Comparison of ENCODE assay signal across 8 mouse cellular contexts in the genomic region with DNA sequence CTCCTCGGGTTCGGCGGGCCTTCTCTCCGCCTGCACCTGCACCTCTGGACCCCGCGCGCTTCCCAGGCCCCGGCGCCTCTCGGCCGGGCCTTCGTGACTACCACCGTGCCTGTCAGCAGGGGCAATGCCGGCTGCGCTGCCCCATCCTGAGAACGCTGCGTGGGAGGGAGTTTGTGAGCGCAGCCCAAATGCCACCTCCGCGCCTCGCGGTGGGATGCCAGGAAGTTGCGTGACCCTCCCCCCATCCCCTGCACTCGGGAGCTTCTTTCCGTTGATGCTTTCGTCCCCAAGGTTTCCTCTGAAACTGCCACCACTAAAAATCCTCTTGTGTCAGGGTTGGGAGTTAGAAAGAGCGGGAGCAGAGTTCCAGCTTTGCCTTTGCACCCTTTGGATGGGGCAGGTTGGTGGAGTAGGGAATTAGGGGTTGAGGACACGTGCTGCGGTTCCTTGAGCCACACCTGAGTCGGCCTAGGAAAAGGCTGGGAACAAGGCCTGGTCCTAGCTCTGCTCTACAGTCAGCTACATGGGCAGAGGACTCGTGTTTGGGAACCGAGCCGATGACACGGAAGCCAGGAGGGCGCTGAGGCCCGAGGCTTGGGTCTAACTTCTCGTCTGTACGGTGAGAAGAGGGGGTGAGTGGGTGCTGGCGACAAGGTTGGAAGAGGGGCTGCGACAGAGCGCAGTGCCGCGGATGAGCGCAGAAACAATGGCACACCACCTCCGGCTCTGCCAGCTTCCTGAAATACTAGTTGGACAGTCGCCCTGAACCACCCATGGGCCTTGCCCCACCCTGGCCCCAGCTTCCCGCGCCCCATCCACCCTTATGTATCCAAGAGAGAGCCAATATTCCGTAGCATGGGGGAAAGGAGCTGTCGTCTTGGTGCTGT. TPM values are rescaled to one million over a fixed set of nuclear protein-coding genes. Genes with fewer than 3 reads are reported as not detected.
DNase-seq lines count a peak whose midpoint lies in the region; ATAC-seq and TF ChIP-seq lines count a peak whose summit lies in the region.

No protein-coding gene starts in this region.

- 0 out of 2 replicates have a peak overlapping the region, but pooled peaks have one; percentile 12 for H3K9ac ChIP-seq in embryonic facial prominence, embryonic 15.5 days
- H3K9ac ChIP-seq in limb, embryonic 14.5 days (ENCODE audit: low read depth, low read length, severe bottlenecking) = no peak overlapping the region

- H3K27ac ChIP-seq in embryonic facial prominence, embryonic 15.5 days (replicated peaks) = peak overlapping the region; percentile 71
- H3K27ac ChIP-seq in limb, embryonic 14.5 days (replicated peaks; ENCODE audit: low read depth, low read length) = no peak overlapping the region
- peak overlapping the region; percentile 93 for H3K27ac ChIP-seq in olfactory bulb, adult 2 months (ENCODE audit: insufficient read depth, low read depth, low read length)

- peak overlapping the region; percentile 71 for H3K4me2 ChIP-seq in embryonic facial prominence, embryonic 15.5 days (replicated peaks)
- H3K4me2 ChIP-seq in limb, embryonic 14.5 days (replicated peaks; ENCODE audit: low read depth, low read length, severe bottlenecking) = peak overlapping the region; percentile 60

- H3K4me3 ChIP-seq in embryonic facial prominence, embryonic 15.5 days (replicated peaks) = peak overlapping the region; percentile 46
- H3K4me3 ChIP-seq in limb, embryonic 14.5 days (replicated peaks; ENCODE audit: low read length) = peak overlapping the region; percentile 37
- H3K4me3 ChIP-seq in olfactory bulb, adult 2 months (ENCODE audit: insufficient read depth, low read depth, low read length) = peak overlapping the region; percentile 79

- H3K36me3 ChIP-seq in embryonic facial prominence, embryonic 15.5 days = no peaks in the 10 kb centered on the region
- H3K36me3 ChIP-seq in limb, embryonic 14.5 days (ENCODE audit: control insufficient read depth, insufficient read depth, low read length) = no peaks in the 10 kb centered on the region

- ATAC-seq in embryonic facial prominence, embryonic 15.5 days (ENCODE audit: insufficient number of reproducible peaks, low FRiP score, low TSS enrichment, low read depth) = peak; percentile 55
- ATAC-seq in limb, embryonic 14.5 days (ENCODE audit: low FRiP score, low read depth) = no peak

- peak; percentile 51 to 65 for DNase-seq in lung, adult 18-20 months
- no peak for DNase-seq in lung, postnatal 10 days
- DNase-seq in limb, embryonic 14.5 days (ENCODE audit: low spot score) = no peak
- no peak for DNase-seq in natural killer cell, adult 2 months (ENCODE audit: low spot score in 2 of 2)
- no peak for DNase-seq in spleen, adult 18-20 months
- no peak for DNase-seq in urinary bladder, adult 18-20 months (ENCODE audit: low spot score in 2 of 2)

- no peaks in the 10 kb centered on the region for H3K9me3 ChIP-seq in embryonic facial prominence, embryonic 15.5 days (replicated peaks)
- H3K9me3 ChIP-seq in limb, embryonic 14.5 days (ENCODE audit: control insufficient read depth, low read length) = no peaks in the 10 kb centered on the region

- WGBS in embryonic facial prominence, embryonic 15.5 days = 2% methylated on average over 50 of the region's 50 CpGs
- WGBS in limb, embryonic 14.5 days = under 1% methylated on average over 49 of the region's 50 CpGs
- 4% methylated on average over 50 of the region's 50 CpGs for WGBS in olfactory bulb, adult 2 months

- peaks cover 28% of the 10 kb centered on the region for H3K4me1 ChIP-seq in embryonic facial prominence, embryonic 15.5 days
- H3K4me1 ChIP-seq in limb, embryonic 14.5 days (ENCODE audit: control insufficient read depth, insufficient read depth, low read length) = peaks cover 8% of the 10 kb centered on the region
- peaks cover 12% of the 10 kb centered on the region for H3K4me1 ChIP-seq in olfactory bulb, adult 2 months (ENCODE audit: control insufficient read depth, insufficient read depth, low read length)

- TF ChIP-seq CTCF in olfactory bulb, adult 2 months (IDR thresholded peaks at IDR 0.05; ENCODE audit: insufficient read depth, low read depth, low read length) = no peak

- no peak for TF ChIP-seq POLR2A in limb, embryonic 14.5 days (IDR thresholded peaks at IDR 0.05; ENCODE audit: borderline replicate concordance, extremely low read depth, insufficient read depth, insufficient read length)
- no peak for TF ChIP-seq POLR2A in olfactory bulb, adult 2 months (IDR thresholded peaks at IDR 0.05; ENCODE audit: insufficient read depth, low read depth, low read length)

- H3K27me3 ChIP-seq in embryonic facial prominence, embryonic 15.5 days = peaks cover 86% of the 10 kb centered on the region
- peaks cover 93% of the 10 kb centered on the region for H3K27me3 ChIP-seq in limb, embryonic 14.5 days (ENCODE audit: control insufficient read depth, insufficient read depth, low read length)

RNA-seq across cellular contexts. Expression of gene Sox2, which starts 1.1 kb away (rescaled TPM):
- 6.5 and 7.4 TPM in 2 replicates for polyA plus RNA-seq in embryonic facial prominence, embryonic 15.5 days (2015; fragmentation: Nextera tagmentation; extraction: Ambion mirVana)
- 1.3 TPM in 2 replicates for polyA plus RNA-seq in limb, embryonic 14.5 days (2012; rRNA removed)
- polyA plus RNA-seq in limb, embryonic 14.5 days (2014; fragmentation: Nextera tagmentation; extraction: Ambion mirVana) = 0.21 and 0.35 TPM in 2 replicates
- not detected in 2 replicates for polyA plus RNA-seq in olfactory bulb, adult 2 months (2012; ENCODE audit: insufficient read depth, insufficient read length, low replicate concordance, missing spikeins)

Comparison
In these comparisons a context has a peak if more than half of its experiments do, and no peak if none do; other contexts are left out.
1. DNase-seq: peak in lung, adult 18-20 months (2 of 2); none in lung, postnatal 10 days (single experiment), limb, embryonic 14.5 days (single experiment), natural killer cell, adult 2 months (0 of 2), spleen, adult 18-20 months (0 of 2) and urinary bladder, adult 18-20 months (0 of 2).
2. Peak in every context shown above with its lines, with median percentiles within 50 percentile points of each other: H3K4me3 ChIP-seq.